Mouse (Mus musculus): ENCODE results near the gene Lin52. TPM values are rescaled to one million over a fixed set of nuclear protein-coding genes. Genes with fewer than 3 reads are reported as not detected.

Gene Lin52
- total RNA-seq, 2 experiments from 2014 or later, result 10.9 to 11.2 TPM

Other genes starting within 250 kb of the Lin52 start
- gene Elmsan1, start 232.5 kb upstream of the Lin52 start, total RNA-seq (2021), result 10 to 100 TPM; 19.2 to 24.9 TPM
- gene Ptgr2, start 166.2 kb upstream of the Lin52 start, total RNA-seq (2021), result 100 to 1,000 TPM; 141 to 155 TPM
- gene Zfp410, start 134.6 kb upstream of the Lin52 start, total RNA-seq (2021), result 10 to 100 TPM; 38.2 to 48.8 TPM
- gene Coq6, start 89.8 kb upstream of the Lin52 start, total RNA-seq (2021), result 100 to 1,000 TPM; 100 to 114 TPM
- gene Fam161b, start 89.6 kb upstream of the Lin52 start, total RNA-seq (2021), result 1 to 10 TPM; 1.7 to 4.3 TPM
- gene Entpd5, start 42.4 kb upstream of the Lin52 start, total RNA-seq (2021), result 10 to 100 TPM; 66.3 to 74.5 TPM
- 1 to 10 TPM; 5.7 to 8.4 TPM for gene Bbof1, start 42.4 kb upstream of the Lin52 start, total RNA-seq (2021)
- 10 to 100 TPM; 13.9 to 14.7 TPM for gene Rnf113a2, start 34.2 kb upstream of the Lin52 start, total RNA-seq (2021)
- 100 to 1,000 TPM; 230 to 234 TPM for gene Aldh6a1, start 418 bp upstream of the Lin52 start, total RNA-seq (2021)
- not detected for gene Vsx2, start 118.3 kb downstream of the Lin52 start, total RNA-seq (2021)
- gene Abcd4, start 166.0 kb downstream of the Lin52 start, total RNA-seq (2021), result 10 to 100 TPM in 1 of 2 experiments, 1 to 10 TPM in 1; 10.0 to 14.6 TPM
- gene Vrtn, start 189.6 kb downstream of the Lin52 start, total RNA-seq (2021), result not detected
- under 1 TPM in 1 of 2 experiments, not detected in 1; 0.27 TPM for gene Syndig1l, start 247.4 kb downstream of the Lin52 start, total RNA-seq (2021)

Measured in adrenal gland, postnatal 10 days (tissue).